Mouse (Mus musculus) Muller cell, postnatal 12 days (primary cell): ENCODE measurements around the gene Slc43a1.
"Not testable (repeated sequence)": the region's sequence is repeated elsewhere in the genome, so short reads cannot be mapped to it uniquely, and the experiment has no call there.

Source experiments
- DNase-seq: peaks from one replicate; pipeline ENCODE4 v3.0.0-alpha.2; 2015; ENCODE audit errors: inconsistent ontology term

Gene Slc43a1

DNA sequence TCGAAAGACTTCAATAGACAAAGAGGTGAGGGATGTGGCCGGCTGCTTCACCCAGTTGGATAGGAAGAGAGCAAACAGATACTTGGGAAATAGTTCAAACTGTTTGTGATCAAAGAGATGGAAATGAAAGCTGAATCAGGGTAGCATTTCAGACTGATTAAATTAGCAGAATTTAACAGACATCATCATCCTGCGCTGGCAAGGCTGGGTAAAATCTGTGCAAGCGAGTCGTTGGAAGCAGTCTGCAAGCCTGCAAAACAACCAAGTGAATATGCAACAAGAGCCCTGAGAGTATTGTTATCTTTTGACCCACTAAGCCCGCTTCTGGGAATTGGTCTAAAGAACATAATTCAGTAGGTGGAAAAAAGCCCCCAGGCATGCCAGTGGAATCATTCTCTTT is 54.7 kb downstream of the Slc43a1 start:
- no peak for DNase-seq

DNA sequence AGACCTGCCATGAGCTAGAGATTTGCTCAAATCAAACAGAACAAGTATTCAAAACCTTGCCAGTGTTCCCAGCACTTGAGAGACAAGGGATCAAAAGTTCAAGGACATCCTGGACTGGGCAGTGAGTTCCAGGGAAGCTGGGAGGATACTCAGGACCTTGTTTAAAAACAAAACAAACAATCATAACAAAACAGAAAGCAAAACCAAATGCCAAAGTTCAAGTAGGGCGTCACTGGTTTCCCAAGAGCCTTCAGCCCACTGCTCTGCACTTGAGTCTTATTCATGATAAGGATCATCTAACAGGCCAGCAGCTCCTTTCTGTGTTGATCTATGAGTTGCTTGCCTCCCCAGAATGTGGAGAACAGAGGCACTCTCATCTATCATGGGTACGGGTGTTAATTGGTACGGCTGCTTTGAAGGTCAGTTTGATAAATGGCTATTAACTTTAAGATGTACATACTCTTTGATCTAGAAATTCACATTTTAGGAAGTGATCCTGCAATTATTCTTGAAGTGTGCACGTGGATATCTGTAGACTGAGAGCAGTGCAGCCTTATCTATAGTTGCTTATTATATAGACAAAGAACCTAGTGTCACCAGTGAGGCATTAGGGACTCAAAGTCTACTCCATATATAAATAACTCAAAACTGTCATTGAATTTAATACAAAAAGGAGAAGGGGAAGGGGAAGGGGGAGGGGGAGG is 57.0 kb downstream of the Slc43a1 start:
- DNase-seq = no peak

DNA sequence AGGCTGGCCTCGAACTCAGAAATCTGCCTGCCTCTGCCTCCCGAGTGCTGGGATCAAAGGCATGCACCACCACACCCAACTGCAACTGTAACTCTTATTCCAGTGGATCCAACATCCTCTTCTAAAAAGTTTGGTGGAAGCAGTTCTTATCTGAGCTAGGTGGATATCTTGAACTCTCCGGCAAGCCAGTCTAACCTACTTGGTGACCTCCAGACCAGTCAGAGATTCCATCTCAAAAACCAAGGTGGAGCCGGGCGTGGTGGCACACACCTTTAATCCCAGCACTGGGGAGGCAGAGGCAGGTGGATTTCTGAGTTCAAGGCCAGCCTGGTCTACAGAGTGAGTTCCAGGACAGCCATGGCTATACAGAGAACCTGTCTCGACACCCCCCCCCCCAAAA is 58.0 kb downstream of the Slc43a1 start:
- DNase-seq = not testable (repeated sequence)

DNA sequence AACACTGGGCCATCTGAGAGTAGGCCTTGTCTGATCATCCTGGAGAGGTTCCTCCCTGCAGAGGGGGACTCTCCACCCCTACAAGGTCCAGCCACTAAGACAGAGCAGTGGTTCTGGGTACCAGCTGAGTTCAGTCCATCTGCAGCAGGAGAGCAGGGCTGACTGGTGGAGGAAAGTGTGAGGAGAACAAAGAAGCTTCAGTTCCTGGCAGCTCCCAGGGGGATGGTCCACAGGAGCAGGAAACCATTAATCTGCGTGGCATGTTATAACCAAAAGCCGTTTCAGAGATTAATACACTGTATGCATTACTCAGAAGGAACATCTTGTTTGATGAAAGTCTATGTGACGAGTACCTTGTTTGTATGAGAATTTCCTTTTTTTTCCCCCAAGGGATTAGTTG is 74.1 kb downstream of the Slc43a1 start:
- no peak for DNase-seq
